Mouse (Mus musculus) lung, postnatal 10 days (tissue): Measurements from ENCODE around the gene Runx2.

ENCODE experiments used
- DNase-seq: peaks from one replicate; pipeline ENCODE4 v3.0.0; 2021

The Runx2 gene

DNA sequence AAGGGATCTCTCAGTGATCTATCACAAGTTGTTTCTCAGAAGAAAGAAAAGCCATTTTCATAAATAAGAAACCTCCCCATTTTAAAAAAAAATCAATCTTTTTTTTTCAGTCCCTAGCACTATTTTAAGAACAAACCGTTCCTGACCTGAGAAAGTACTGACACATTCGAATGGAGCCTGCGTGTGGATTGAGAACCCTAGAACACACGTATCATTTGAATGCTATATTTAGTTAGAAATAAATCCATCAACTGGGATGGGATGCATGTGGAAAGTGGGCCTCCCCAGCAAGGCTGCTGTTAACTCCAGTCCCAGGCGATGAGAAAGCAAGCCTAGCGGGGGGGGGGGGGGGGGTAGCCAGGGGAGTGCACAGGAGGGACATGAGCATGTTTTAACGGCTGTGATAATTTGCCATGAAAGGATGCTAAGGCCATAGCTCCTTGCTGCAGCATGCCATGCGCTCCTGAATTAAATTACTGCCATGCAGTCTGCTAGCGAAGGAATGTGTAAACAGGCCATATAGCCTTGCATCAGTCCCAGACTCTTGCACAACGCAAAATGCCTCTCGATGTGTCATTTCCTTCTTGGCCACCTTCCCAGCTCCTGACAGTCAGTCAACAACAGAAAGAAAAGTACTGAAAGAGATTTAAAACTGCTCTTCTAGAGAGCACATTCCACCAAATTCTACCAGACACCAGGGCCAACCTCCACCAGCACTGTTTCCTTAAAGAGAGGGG lies 104.9 kb downstream of the Runx2 start:
- peak; percentile 93 for DNase-seq

GRCm38 (mm10) chr17:44707956-44708355 lies 106.6 kb downstream of the Runx2 start:
- no peak for DNase-seq

- no peak for DNase-seq
These were observed 108.1 kb downstream of the Runx2 start for GRCm38 (mm10) chr17:44706531-44706930.

GRCm38 (mm10) chr17:44702506-44703298 lies 111.9 kb downstream of the Runx2 start:
- no peak for DNase-seq

DNA sequence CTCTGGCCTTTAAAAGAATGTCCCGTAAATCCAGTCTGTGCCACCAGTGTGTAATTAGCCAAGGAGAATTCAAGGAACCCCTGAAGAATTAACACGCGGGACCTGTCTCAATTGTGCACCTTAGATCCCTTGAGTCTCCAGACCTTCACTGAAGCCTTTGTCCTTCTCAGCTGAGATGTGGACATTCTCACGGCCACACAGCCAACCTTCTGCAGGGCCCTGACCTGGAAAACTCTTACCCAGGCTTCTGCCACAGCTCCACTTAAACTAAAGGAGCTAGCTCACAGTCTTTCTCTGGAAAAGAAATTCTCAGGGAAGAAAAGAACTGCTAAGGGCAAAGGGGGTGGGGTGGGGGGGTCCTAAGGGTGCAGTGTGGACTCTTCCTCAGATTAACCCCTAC lies 113.1 kb downstream of the Runx2 start:
- DNase-seq, result no peak

DNA sequence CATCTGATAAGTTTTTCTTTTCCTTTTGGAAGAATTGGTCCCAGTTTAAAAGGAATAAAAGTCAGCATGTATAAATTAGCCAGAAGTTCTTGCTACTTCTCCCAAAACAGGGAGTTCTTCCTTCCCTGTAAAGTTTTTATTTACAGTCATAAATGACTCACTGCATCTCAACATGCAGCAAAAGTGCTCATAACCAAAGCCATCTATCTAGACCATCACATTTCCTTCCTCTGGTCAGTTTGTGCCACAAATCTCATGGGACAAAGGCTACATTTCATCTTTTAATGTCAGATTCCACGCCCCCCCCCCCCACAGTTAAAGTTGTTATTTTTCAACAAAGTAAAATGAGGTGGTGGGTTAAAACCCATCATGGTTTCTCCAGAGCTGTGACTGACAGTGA lies 114.3 kb downstream of the Runx2 start:
- DNase-seq, result no peak

- DNase-seq, result no peak
These were observed 117.5 kb downstream of the Runx2 start for GRCm38 (mm10) chr17:44697053-44697452.

DNA sequence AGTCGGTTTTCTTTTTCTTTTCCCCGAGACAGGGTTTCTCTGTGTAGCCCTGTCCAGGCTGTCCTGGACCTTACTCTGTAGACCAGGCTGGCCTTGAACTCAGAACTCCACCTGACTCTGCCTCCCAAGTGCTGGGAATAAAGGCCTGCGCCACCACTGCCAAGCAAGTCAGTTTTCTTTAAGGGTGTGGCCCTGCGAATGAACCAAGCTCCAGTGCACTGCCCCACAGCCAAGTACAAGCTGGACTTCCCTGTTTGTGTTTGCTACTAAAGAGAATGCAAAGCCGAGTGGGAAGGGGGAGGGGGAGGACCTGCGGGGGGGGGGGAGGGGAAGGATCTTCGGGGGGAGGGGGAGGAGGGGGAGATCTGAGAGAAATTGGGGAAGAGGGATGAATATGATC lies 121.0 kb downstream of the Runx2 start:
- DNase-seq, result no peak

DNA sequence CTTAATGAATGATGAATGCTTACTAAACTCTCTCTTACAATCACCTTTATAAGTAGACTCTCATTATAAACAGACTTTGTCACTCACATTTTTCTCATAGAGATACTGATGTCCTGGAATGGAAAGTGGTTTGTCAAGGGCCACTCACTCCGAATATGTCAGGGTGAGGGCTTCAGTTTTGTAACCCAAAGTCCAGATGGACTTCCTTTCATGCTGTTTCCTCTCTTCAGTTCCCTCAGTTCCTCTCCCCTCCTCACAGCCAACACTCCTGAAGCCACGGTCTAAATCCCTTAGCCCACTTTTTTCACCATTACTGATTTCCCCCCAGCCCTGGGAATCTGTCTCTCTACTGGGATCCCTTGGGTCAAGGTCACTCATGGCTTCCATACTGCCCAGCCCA lies 123.1 kb downstream of the Runx2 start:
- no peak for DNase-seq

DNA sequence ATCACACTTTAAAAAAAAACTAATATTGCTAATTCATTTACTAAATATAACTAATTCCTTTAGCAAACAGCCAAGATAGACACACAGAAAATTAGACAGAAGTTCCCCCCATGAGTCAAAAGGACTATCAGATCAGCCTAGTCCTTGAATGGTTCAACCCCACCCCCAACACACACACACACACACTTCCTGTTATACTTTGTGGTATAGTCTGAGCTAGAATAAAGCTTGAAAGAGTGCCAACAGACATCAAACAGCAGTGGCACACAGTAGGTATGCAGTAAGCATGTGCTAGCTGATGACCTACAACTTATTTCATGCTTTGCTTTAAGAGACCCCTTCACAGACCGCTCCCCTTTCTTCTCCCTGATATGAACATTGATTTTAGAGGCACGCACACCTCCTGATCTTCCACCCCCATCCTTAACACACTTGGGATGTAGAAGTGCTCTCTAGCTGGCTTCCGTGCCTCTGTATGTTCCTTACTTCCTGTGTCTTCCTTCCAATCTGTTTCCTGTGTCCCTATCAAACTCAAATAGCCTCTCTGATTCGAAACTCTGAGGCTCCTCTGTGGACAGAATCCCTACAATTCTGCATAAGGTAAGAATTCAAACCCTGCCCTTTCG lies 124.1 kb downstream of the Runx2 start:
- DNase-seq, result no peak

DNA sequence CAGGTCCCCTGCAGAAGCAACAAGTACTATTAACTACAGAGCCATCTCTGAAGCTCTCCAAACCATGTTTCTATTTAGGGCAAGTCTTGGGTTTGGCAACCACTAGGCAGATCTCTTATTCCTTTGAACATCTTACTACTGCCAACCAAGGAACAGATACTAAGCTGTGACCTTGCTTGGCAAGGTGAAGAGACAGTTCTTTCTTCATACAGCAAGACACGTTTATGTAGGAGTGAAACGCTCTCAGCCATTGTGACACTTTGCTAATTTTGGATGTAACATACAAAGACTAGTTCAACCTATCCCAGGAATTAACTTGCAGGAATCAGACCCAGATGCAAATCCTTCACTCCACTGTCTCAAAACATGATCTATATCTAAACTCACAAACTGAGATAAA lies 126.3 kb downstream of the Runx2 start:
- no peak for DNase-seq

DNA sequence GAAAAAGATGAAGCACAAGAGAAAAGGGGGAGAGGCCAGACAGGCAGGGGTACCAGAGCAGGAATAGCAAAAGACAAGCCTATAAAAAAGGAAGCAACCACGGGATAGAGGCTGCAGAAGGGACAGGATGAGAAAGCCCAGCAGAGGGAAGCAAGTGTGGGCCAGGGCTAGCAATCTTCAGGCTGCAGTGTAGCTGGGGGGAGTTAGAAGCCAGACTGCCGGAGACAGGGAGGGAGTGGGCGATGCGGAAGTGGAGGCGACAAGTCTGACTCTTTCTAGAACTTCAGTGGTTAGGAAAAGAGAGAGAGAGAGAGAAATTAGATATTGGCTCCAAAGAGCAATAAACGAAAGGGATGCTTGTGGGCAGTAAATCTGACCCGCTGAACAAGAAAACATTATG lies 129.1 kb downstream of the Runx2 start:
- DNase-seq, result peak; percentile 16

GRCm38 (mm10) chr17:44683026-44683425 lies 131.6 kb downstream of the Runx2 start:
- DNase-seq, result no peak

- peak; percentile 21 for DNase-seq
These were observed 136.8 kb downstream of the Runx2 start for GRCm38 (mm10) chr17:44677782-44678181.

DNA sequence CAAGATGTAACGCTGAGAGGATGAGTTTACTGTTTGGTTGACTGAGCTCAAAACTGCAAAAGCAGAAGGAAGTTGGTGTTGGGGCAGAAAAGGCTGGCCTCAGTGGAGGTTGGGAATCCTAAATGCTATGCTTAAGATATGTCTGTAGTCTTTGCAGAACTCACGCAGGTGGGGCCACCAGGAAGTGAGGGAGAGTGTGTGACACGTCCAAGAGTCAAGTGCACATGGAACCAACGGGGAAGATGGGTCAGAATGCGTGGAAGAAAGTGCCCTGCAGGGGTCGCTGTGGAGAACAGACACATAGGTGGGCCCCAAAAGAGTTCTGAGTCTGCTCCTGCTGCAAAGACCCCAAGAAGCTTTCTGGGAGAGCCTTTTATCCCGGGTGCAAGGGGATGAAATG lies 141.8 kb downstream of the Runx2 start:
- DNase-seq, result peak; percentile 18

DNA sequence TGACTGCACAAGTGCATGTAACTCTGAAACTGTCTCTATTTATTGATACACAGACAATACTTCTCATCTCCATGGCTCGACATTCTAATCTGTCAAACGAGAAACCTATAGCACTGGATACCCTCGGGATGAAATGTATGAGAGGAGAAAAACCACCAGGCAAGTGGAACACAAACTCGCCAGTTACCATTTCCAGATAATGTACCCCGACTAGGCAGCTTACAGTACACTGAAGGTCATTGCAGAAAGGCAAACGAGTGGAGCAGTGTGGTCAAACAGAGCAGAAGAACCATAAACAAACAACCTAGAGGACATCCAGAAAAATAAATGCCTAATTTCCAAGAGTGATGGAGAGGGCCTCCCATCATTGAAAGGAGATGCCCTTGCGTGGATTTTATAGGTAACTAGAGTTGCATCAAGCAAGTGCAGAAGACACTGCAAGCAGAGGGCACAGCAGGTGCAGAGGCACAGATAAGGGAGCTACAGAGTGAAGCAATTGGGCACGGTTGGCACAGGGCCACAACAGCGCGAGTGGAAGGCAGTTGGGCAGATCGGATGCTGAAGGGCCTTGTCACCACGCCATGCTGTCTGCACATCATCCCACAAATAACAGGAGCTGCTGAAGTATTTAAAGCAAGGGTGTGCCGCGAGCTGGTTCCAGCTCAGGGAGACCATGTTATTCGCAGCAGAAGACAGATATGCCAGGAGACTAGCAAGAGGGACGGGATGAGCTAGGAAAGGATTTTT lies 142.5 kb downstream of the Runx2 start:
- DNase-seq, result peak; percentile 10

- DNase-seq, result peak; percentile 16
These were observed 144.6 kb downstream of the Runx2 start for GRCm38 (mm10) chr17:44669985-44670384.

GRCm38 (mm10) chr17:44667346-44667745 lies 147.3 kb downstream of the Runx2 start:
- DNase-seq, result no peak

DNA sequence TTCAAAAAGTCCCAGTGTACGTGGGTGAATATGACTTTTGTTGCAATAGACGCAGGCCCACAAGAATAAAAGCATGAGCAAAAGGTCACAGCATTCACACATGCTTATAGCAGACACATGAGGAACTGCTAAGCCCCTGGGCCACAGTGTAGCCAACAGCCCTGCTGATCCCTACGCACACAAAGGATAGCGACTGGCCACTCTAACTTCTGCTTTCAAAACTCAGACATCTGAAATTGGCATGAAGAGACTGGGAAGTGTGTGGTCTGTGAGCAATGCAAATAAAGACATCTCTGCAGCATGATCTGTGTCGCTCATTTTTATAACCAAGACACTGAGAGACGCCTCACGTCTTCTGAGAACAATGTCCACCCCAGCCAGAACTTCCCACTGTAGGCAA lies 150.7 kb downstream of the Runx2 start:
- DNase-seq, result no peak

- DNase-seq, result no peak
These were observed 151.4 kb downstream of the Runx2 start for GRCm38 (mm10) chr17:44663208-44663607.

GRCm38 (mm10) chr17:44662080-44662706 lies 152.4 kb downstream of the Runx2 start:
- DNase-seq, result no peak

GRCm38 (mm10) chr17:44660121-44660806 lies 154.3 kb downstream of the Runx2 start:
- DNase-seq, result no peak
